Mouse (Mus musculus): Measurements from ENCODE around the gene Slc25a5. TPM values are rescaled to one million over a fixed set of nuclear protein-coding genes. Genes with fewer than 3 reads are reported as not detected.

Slc25a5 gene
- total RNA-seq, 1 experiment from 2014 or later, result 896 TPM

- no peak for ATAC-seq (replicated peaks; ENCODE audit: low read depth, poor library complexity, severe bottlenecking)
Observed at GRCm38 (mm10) chrX:36799131-36799879, 3.9 kb downstream of the Slc25a5 start.

GRCm38 (mm10) chrX:36803189-36803588, 7.7 kb downstream of the Slc25a5 start:
- peak; percentile 43; the same call in 1 of the 2 replicates for ATAC-seq (replicated peaks; ENCODE audit: low read depth, poor library complexity, severe bottlenecking)

GRCm38 (mm10) chrX:36804196-36804595, 8.7 kb downstream of the Slc25a5 start:
- no peak for ATAC-seq (replicated peaks; ENCODE audit: low read depth, poor library complexity, severe bottlenecking)

GRCm38 (mm10) chrX:36805466-36806235, 10.2 kb downstream of the Slc25a5 start:
- no peak for ATAC-seq (replicated peaks; ENCODE audit: low read depth, poor library complexity, severe bottlenecking)

GRCm38 (mm10) chrX:36807360-36808317, 12.2 kb downstream of the Slc25a5 start:
- peak; percentile 96 for ATAC-seq (replicated peaks; ENCODE audit: low read depth, poor library complexity, severe bottlenecking)

GRCm38 (mm10) chrX:36808318-36808683, 12.8 kb downstream of the Slc25a5 start:
- ATAC-seq (replicated peaks; ENCODE audit: low read depth, poor library complexity, severe bottlenecking), result no peak

- no peak for ATAC-seq (replicated peaks; ENCODE audit: low read depth, poor library complexity, severe bottlenecking)
Observed at GRCm38 (mm10) chrX:36811377-36811776, 15.9 kb downstream of the Slc25a5 start.

- no peak for ATAC-seq (replicated peaks; ENCODE audit: low read depth, poor library complexity, severe bottlenecking)
Observed at GRCm38 (mm10) chrX:36814161-36814836, 18.8 kb downstream of the Slc25a5 start.

GRCm38 (mm10) chrX:36815022-36815421, 19.6 kb downstream of the Slc25a5 start:
- no peak for ATAC-seq (replicated peaks; ENCODE audit: low read depth, poor library complexity, severe bottlenecking)

- no peak for ATAC-seq (replicated peaks; ENCODE audit: low read depth, poor library complexity, severe bottlenecking)
Observed at GRCm38 (mm10) chrX:36815439-36815838, 20.0 kb downstream of the Slc25a5 start.

- no peak for ATAC-seq (replicated peaks; ENCODE audit: low read depth, poor library complexity, severe bottlenecking)
Observed at GRCm38 (mm10) chrX:36816368-36816899, 21.0 kb downstream of the Slc25a5 start.

GRCm38 (mm10) chrX:36816953-36817441, 21.5 kb downstream of the Slc25a5 start:
- peak; percentile 22; the same call in 1 of the 2 replicates for ATAC-seq (replicated peaks; ENCODE audit: low read depth, poor library complexity, severe bottlenecking)

- ATAC-seq (replicated peaks; ENCODE audit: low read depth, poor library complexity, severe bottlenecking), result no peak
Observed at GRCm38 (mm10) chrX:36819575-36819974, 24.1 kb downstream of the Slc25a5 start.

- ATAC-seq (replicated peaks; ENCODE audit: low read depth, poor library complexity, severe bottlenecking), result peak; percentile 80
Observed at GRCm38 (mm10) chrX:36820201-36820600, 24.8 kb downstream of the Slc25a5 start.

GRCm38 (mm10) chrX:36823932-36824711, 28.7 kb downstream of the Slc25a5 start:
- ATAC-seq (replicated peaks; ENCODE audit: low read depth, poor library complexity, severe bottlenecking), result no peak

GRCm38 (mm10) chrX:36825032-36825431, 29.6 kb downstream of the Slc25a5 start:
- ATAC-seq (replicated peaks; ENCODE audit: low read depth, poor library complexity, severe bottlenecking), result no peak

- ATAC-seq (replicated peaks; ENCODE audit: low read depth, poor library complexity, severe bottlenecking), result no peak
Observed at GRCm38 (mm10) chrX:36826873-36827272, 31.4 kb downstream of the Slc25a5 start.

- 0 out of 2 replicates have a peak, but pooled peaks have one; percentile 29 for ATAC-seq (replicated peaks; ENCODE audit: low read depth, poor library complexity, severe bottlenecking)
Observed at GRCm38 (mm10) chrX:36830271-36830670, 34.8 kb downstream of the Slc25a5 start.
